Mouse (Mus musculus): ENCODE results near the gene Plppr5.

Plppr5 gene

GRCm38 (mm10) chr3:117696350-117696749 lies 121.7 kb downstream of the Plppr5 start:
- no peak for DNase-seq (ENCODE audit: low spot score)

- DNase-seq (ENCODE audit: low spot score), result no peak
These were observed 134.2 kb downstream of the Plppr5 start for GRCm38 (mm10) chr3:117708788-117709187.

GRCm38 (mm10) chr3:117716534-117717280 lies 142.1 kb downstream of the Plppr5 start:
- no peak for DNase-seq (ENCODE audit: low spot score)

- no peak for DNase-seq (ENCODE audit: low spot score)
These were observed 148.8 kb downstream of the Plppr5 start for GRCm38 (mm10) chr3:117723390-117723789.

GRCm38 (mm10) chr3:117724521-117724920 lies 149.9 kb downstream of the Plppr5 start:
- DNase-seq (ENCODE audit: low spot score), result no peak

GRCm38 (mm10) chr3:117725501-117725900 lies 150.9 kb downstream of the Plppr5 start:
- no peak for DNase-seq (ENCODE audit: low spot score)

- DNase-seq (ENCODE audit: low spot score), result no peak
These were observed 153.5 kb downstream of the Plppr5 start for GRCm38 (mm10) chr3:117728136-117728535.

GRCm38 (mm10) chr3:117729121-117730072 lies 154.8 kb downstream of the Plppr5 start:
- no peak for DNase-seq (ENCODE audit: low spot score)

GRCm38 (mm10) chr3:117731545-117731944 lies 156.9 kb downstream of the Plppr5 start:
- no peak for DNase-seq (ENCODE audit: low spot score)

GRCm38 (mm10) chr3:117732661-117733060 lies 158.0 kb downstream of the Plppr5 start:
- no peak for DNase-seq (ENCODE audit: low spot score)

Measured in yolk sac, embryonic 10.5 days (tissue).